Mouse (Mus musculus): ENCODE results near the gene Slc9a8. TPM values are rescaled to one million over a fixed set of nuclear protein-coding genes. Genes with fewer than 3 reads are reported as not detected.

Slc9a8 gene
- polyA plus RNA-seq, 1 experiment from 2014 or later = 27.1 TPM

DNA sequence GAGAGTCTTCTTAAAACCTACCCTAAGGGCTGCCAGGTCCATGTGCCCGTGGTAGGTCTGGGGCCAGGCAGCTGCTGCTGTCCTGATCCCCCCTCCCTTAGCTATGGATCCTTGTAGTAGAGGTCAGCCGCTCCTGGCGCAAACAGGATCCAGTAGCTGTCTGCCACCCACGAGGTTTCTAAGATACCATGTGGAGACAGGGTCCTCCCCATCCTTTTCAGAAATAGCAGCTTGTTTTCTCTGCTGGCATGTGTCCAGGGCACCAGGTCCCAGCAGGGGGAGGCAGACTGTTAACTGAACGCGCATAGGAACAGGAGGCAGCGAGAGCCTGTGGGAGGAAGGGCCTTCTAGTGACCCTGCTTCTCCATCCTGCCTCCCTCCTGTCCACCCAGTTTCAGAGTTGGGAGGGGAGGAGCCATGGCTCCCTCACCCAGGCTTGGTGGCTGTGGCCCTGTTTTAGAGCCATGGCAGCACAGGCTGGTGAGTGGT is 54.7 kb downstream of the Slc9a8 start:
- ATAC-seq (replicated peaks; ENCODE audit: low FRiP score) = peak; percentile 79
- Histone ChIP-seq H3K4me3 (replicated peaks) (no peak overlapping the region), H3K9me3 (replicated peaks) (no peaks in the 10 kb centered on the region), H3K9ac (no peak overlapping the region), H3K36me3 (peaks cover 50% of the 10 kb centered on the region), H3K27ac (peak overlapping the region; percentile 79), H3K27me3 (no peaks in the 10 kb centered on the region), H3K4me2 (peak overlapping the region; percentile 20; the same call in 1 of the 2 replicates), H3K4me1 (peaks cover 20% of the 10 kb centered on the region)
- WGBS = 12% methylated on average over 7 of the region's 7 CpGs

DNA sequence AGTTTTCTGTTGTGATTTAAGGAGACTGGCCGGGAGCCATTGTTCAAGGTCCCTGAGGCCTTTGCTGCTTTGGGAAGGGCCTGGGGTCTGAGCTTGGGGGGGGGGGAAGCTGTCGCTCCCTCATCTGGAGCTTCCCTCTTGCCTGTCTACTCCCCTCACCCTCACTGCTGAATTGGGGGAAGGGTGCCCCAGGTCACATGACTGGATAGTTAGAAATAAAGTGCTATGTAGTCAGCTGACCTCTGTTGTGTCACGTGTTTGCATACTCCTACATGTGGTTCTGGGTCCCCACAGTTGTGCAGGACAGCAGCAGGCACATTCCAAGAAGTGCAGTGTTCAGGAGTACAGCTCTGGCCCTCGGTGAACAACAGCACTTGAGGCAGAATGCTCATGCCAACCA is 55.2 kb downstream of the Slc9a8 start:
- H3K4me3 ChIP-seq (replicated peaks) = no peak overlapping the region
- H3K27me3 ChIP-seq = no peaks in the 10 kb centered on the region
- WGBS = 53% methylated on average over 4 of the region's 4 CpGs
- H3K9me3 ChIP-seq (replicated peaks) = no peaks in the 10 kb centered on the region
- H3K27ac ChIP-seq = peak overlapping the region; percentile 79
- peaks cover 20% of the 10 kb centered on the region for H3K4me1 ChIP-seq
- H3K9ac ChIP-seq = no peak overlapping the region
- peak; percentile 47 for ATAC-seq (replicated peaks; ENCODE audit: low FRiP score)
- peak overlapping the region; percentile 20; the same call in 1 of the 2 replicates for H3K4me2 ChIP-seq
- peaks cover 45% of the 10 kb centered on the region for H3K36me3 ChIP-seq

DNA sequence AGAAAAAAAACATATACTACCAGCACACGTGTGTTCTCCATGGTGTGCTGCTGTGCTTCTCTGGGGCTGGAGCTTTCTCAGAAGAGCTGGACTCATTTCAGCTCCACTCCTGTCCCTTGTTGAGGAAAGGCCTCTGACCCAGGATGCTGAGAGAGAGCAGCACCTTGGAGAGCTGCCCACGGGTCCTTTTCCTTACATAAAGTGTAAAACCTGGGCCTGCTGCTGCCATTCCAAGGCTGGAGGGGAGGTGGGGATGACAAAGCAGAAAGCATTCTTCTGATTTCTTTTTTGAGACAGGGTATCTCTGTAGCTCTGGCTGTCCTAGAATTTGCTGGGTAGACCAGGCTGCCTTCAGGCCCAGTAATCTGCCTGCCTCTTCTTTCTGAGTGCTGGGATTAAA is 56.6 kb downstream of the Slc9a8 start:
- H3K4me2 ChIP-seq = no peak overlapping the region
- no peak overlapping the region for H3K4me3 ChIP-seq (replicated peaks)
- peaks cover 44% of the 10 kb centered on the region for H3K36me3 ChIP-seq
- H3K4me1 ChIP-seq = peaks cover 20% of the 10 kb centered on the region
- no peak overlapping the region for H3K27ac ChIP-seq
- H3K27me3 ChIP-seq = no peaks in the 10 kb centered on the region
- no peak overlapping the region for H3K9ac ChIP-seq
- no peak for ATAC-seq (replicated peaks; ENCODE audit: low FRiP score)
- WGBS = 37% methylated on average over 2 of the region's 2 CpGs
- H3K9me3 ChIP-seq (replicated peaks) = no peaks in the 10 kb centered on the region

DNA sequence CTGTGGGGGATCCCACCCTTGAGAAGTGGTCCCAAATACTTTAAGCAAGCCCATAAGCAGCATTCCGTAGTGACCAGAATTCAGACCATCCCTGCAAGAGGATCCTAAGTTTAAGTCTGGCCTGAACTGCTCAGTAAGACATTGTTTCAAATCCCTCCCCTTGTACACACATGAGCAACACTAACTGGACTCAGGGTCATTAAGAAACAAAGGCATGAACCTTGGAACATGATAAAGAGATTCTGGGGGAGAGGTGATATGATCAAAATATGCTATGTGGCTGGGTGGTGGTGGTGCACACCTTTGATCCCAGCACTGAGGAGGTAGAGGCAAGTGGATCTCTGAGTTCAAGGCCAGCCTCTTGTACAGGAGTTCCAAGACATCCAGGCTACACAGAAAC is 58.0 kb downstream of the Slc9a8 start:
- Histone ChIP-seq H3K9ac (no peak overlapping the region), H3K4me3 (replicated peaks) (no peak overlapping the region), H3K27me3 (no peaks in the 10 kb centered on the region), H3K4me2 (no peak overlapping the region), H3K9me3 (replicated peaks) (no peaks in the 10 kb centered on the region), H3K27ac (no peak overlapping the region), H3K36me3 (peaks cover 44% of the 10 kb centered on the region), H3K4me1 (peaks cover 20% of the 10 kb centered on the region)
- ATAC-seq (replicated peaks; ENCODE audit: low FRiP score) = no peak
- 96% methylated on average over 1 of the region's 1 CpGs for WGBS

DNA sequence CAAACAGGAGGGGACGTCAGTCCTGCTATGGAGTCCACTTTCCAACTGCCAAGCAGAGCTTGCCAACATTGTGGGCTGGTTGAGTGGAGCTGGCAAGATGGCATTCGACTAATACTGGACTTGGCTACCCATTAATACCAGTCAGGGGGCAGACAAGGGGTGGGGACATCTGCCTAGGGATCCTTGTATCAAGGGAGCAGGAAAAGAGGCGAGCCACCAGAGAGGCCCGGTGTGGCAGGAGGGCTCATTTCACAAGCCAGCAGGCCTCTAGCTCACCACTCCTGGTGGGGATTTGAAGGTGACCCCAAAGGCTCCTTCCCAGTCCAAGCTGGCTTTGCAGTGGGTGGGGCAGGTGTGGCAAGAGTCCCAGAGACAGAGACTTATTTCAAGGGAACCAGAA is 61.2 kb downstream of the Slc9a8 start:
- Histone ChIP-seq H3K27me3 (no peaks in the 10 kb centered on the region), H3K4me1 (peaks cover 3% of the 10 kb centered on the region; the same call in 1 of the 2 replicates), H3K9me3 (replicated peaks) (no peaks in the 10 kb centered on the region), H3K9ac (no peak overlapping the region), H3K4me2 (no peak overlapping the region), H3K27ac (no peak overlapping the region), H3K4me3 (replicated peaks) (no peak overlapping the region), H3K36me3 (peaks cover 47% of the 10 kb centered on the region)
- 94% methylated on average over 4 of the region's 4 CpGs for WGBS
- no peak for ATAC-seq (replicated peaks; ENCODE audit: low FRiP score)

DNA sequence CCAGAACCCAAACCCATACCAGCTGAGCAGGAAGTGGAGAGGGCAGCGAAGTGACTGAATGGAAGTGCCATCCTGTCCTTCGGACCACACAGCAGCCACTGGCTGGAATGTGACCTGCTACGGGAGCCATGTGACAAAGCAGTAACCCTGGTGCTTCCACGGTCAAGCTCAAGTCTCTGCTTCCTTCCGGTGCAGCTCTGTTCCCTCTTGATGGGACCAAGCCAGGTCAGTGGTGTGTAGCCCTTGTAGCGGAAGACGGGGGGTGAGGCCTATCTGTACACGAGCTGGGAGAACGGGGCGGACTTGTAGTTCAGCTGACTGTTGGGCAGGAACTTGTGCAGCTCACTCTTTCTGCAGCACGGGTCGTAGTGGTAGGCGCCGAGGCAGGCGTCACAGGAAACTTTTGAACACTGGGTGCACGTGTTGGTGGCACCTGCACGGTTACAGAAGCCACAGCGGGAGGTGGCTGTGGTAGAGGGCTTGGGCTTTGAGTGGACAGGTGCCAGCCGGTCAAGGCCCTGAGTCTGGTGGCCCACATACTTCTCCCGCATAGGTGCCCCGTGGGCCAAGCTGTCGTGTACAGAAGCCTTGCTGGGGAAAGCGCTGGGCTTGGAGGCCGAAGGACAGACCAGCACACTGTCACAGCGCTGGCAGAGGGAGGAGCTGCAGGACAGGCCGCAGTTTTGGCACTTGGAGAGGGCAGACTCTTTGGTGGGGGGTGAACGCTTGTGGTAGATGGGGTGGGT is 61.7 kb downstream of the Slc9a8 start:
- Histone ChIP-seq H3K9me3 (replicated peaks) (no peaks in the 10 kb centered on the region), H3K4me2 (no peak overlapping the region), H3K27me3 (no peaks in the 10 kb centered on the region), H3K4me3 (replicated peaks) (no peak overlapping the region), H3K36me3 (peaks cover 48% of the 10 kb centered on the region), H3K4me1 (peaks cover 3% of the 10 kb centered on the region; the same call in 1 of the 2 replicates), H3K27ac (no peak overlapping the region), H3K9ac (no peak overlapping the region)
- ATAC-seq (replicated peaks; ENCODE audit: low FRiP score) = no peak
- 91% methylated on average over 27 of the region's 27 CpGs for WGBS

DNA sequence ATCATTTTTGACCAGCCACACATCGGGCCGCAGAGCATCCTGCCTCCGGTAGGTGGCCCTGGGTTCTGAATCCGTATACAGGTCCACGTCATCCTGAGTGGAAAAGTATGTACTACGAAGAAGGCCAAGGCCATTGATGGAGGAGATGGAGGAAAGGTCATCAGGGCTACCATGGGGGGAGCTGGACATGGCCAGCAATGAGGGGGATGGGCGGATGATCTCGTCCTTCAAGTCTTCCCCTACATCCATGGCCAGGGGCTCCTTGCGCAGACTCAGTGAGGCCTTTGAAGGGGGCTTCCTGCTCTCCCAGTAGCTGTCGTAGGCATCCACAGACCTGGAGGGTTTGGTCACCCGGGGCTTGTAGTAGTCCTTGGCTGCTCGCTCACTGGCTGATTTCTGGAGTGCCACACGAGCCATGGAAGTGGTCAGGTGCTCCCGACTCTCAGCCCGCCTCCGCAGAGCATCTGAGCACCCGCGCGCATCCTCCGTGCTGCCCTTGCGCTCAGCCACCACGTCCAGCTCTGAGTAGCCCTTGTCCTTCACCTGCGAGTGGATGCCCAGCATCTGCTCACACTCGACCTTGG is 62.4 kb downstream of the Slc9a8 start:
- ATAC-seq (replicated peaks; ENCODE audit: low FRiP score) = no peak
- H3K27me3 ChIP-seq = no peaks in the 10 kb centered on the region
- H3K36me3 ChIP-seq = peaks cover 54% of the 10 kb centered on the region
- no peak overlapping the region for H3K4me2 ChIP-seq
- H3K4me3 ChIP-seq (replicated peaks) = no peak overlapping the region
- WGBS = 93% methylated on average over 24 of the region's 24 CpGs
- H3K4me1 ChIP-seq = peaks cover 8% of the 10 kb centered on the region; the same call in 1 of the 2 replicates
- no peaks in the 10 kb centered on the region for H3K9me3 ChIP-seq (replicated peaks)
- no peak overlapping the region for H3K27ac ChIP-seq
- H3K9ac ChIP-seq = no peak overlapping the region

DNA sequence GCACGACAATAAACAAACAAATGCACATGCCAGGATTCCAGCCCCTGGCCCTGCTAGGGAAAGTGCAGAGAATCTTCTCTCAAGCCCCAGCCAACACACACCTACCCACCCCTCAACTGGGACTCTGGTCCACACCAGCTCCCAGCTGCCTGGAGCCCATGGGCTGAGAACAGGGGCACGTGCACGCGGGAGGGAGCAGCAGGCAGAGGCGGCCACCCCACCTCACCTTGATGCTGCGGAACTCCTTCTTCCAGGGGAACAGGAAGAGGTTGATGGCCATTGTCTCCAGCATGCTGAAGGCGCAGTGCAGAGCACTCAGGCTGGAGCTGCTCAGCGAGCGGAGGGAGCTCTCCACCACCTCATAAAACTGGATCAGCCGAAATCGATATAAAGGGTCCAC is 63.4 kb downstream of the Slc9a8 start:
- no peak for ATAC-seq (replicated peaks; ENCODE audit: low FRiP score)
- H3K9ac ChIP-seq = no peak overlapping the region
- H3K27ac ChIP-seq = no peak overlapping the region
- no peak overlapping the region for H3K4me2 ChIP-seq
- H3K4me1 ChIP-seq = peaks cover 8% of the 10 kb centered on the region; the same call in 1 of the 2 replicates
- peaks cover 55% of the 10 kb centered on the region for H3K36me3 ChIP-seq
- 92% methylated on average over 11 of the region's 11 CpGs for WGBS
- H3K4me3 ChIP-seq (replicated peaks) = no peak overlapping the region
- H3K9me3 ChIP-seq (replicated peaks) = no peaks in the 10 kb centered on the region
- H3K27me3 ChIP-seq = no peaks in the 10 kb centered on the region

DNA sequence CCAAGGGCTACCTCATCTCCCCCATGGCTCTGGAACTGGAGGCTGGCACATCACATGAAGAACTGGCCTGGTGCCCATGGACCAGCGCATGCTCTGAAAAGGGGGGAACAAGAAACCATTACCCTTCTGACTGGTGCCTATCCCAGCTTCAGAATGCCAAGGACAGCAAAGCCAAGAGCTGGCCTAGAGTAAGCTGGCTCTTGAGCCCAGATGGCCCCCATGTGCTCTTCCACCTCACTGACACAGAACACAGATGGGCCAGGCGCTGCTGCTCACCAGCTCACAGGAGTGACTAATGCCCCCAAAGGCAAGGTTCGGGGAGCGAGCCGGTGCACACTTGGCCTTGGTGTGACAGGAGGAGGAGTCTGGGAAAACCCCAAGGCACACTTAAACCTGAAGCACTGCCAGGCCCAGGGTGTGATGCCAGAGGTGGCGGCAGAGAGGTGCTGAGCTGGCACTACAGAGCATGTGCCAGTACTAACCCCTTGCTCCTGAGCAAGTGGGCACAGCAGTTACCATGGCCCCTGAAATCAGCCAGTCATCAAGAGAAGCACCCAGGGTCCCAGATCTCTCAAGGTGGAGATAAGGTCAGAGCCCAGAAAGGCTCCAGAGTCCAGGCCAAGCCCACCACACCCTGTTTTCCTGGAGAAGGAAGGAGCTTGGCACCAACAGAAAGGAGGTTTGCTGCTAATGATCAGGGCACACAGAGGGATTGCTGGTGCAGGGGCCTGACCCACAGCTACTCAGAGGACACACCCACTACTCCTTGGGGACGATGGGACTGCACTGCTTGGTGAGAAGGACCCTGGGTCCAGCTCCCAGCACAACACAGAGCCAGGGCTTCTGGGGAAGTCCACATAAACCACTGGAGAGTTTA is 64.2 kb downstream of the Slc9a8 start:
- no peaks in the 10 kb centered on the region for H3K9me3 ChIP-seq (replicated peaks)
- H3K27ac ChIP-seq = no peak overlapping the region
- H3K9ac ChIP-seq = no peak overlapping the region
- no peak overlapping the region for H3K4me3 ChIP-seq (replicated peaks)
- H3K4me2 ChIP-seq = no peak overlapping the region
- H3K27me3 ChIP-seq = no peaks in the 10 kb centered on the region
- ATAC-seq (replicated peaks; ENCODE audit: low FRiP score) = no peak
- 82% methylated on average over 7 of the region's 7 CpGs for WGBS
- H3K36me3 ChIP-seq = peaks cover 48% of the 10 kb centered on the region
- H3K4me1 ChIP-seq = peaks cover 13% of the 10 kb centered on the region

DNA sequence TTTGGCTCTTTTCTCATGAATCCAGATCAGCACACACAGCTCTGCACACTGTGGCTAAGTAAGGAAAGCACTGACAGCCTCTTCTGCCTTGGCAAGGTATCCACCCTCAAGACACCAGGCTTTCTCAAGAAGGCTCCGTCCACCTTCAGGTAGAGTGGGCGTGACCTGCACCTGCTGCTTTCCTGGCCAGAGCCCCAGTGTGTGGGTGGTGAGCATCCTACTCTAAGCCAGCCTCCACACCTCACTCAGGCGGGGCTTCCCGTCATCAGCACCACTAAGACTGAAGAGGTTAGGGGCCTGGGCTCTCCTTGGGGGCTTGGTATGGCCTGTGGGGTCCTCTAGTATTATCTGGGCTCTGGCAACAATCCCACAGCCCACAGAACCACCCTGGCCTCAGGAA is 65.1 kb downstream of the Slc9a8 start:
- Histone ChIP-seq H3K4me3 (replicated peaks) (no peak overlapping the region), H3K9ac (no peak overlapping the region), H3K9me3 (replicated peaks) (no peaks in the 10 kb centered on the region), H3K27me3 (no peaks in the 10 kb centered on the region), H3K27ac (no peak overlapping the region), H3K36me3 (peaks cover 46% of the 10 kb centered on the region), H3K4me1 (peaks cover 21% of the 10 kb centered on the region), H3K4me2 (no peak overlapping the region)
- 91% methylated on average over 4 of the region's 4 CpGs for WGBS
- ATAC-seq (replicated peaks; ENCODE audit: low FRiP score) = no peak

DNA sequence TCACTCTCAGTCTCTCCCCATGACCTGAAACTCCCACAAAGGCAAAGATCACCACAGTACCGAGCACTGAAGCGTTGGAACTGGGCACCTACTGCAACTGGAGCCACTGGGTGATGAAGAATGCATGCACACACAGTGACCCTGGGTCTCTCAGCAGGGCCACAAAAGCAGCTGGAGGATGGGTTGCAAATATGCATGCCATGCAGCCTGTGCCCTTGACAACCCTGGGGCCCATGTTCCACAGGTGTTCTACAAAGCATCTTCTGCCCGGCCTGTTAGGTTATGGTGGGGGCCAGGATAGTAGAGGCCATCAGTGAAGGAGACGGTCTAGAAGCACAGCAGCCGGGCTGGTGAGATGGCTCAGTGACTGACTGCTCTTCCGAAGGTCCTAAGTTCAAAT is 66.0 kb downstream of the Slc9a8 start:
- Histone ChIP-seq H3K36me3 (peaks cover 41% of the 10 kb centered on the region), H3K27me3 (no peaks in the 10 kb centered on the region), H3K9ac (no peak overlapping the region), H3K9me3 (replicated peaks) (no peaks in the 10 kb centered on the region), H3K4me2 (no peak overlapping the region), H3K27ac (no peak overlapping the region), H3K4me3 (replicated peaks) (no peak overlapping the region), H3K4me1 (peaks cover 26% of the 10 kb centered on the region)
- WGBS = 75% methylated on average over 6 of the region's 6 CpGs
- ATAC-seq (replicated peaks; ENCODE audit: low FRiP score) = no peak

DNA sequence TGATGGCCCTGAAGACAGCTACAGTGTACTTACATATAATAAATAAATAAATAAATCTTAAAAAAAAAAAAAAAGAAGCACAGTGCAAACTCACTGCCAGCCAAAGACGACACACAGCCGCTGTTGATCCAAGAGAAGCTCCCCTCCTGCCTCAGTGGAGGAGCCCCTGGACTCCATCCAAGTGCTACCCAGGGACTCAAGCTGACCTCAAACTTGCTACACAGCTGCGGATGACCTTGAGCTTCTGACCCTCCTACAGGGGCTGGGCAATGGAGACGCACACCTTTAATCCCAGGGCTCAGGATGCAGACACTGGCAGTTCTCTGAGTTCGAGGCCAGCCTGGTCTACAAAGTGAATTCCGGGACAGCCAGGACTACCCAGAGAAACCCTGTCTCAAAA is 66.5 kb downstream of the Slc9a8 start:
- Histone ChIP-seq H3K36me3 (peaks cover 36% of the 10 kb centered on the region), H3K27ac (no peak overlapping the region), H3K27me3 (no peaks in the 10 kb centered on the region), H3K9ac (no peak overlapping the region), H3K4me3 (replicated peaks) (no peak overlapping the region), H3K9me3 (replicated peaks) (no peaks in the 10 kb centered on the region), H3K4me2 (no peak overlapping the region), H3K4me1 (peaks cover 26% of the 10 kb centered on the region)
- no peak for ATAC-seq (replicated peaks; ENCODE audit: low FRiP score)
- 78% methylated on average over 6 of the region's 6 CpGs for WGBS

All from kidney, embryonic 15.5 days (tissue).